Mouse (Mus musculus): ENCODE results near the gene Cct7. TPM values are rescaled to one million over a fixed set of nuclear protein-coding genes. Genes with fewer than 3 reads are reported as not detected.
"Not testable (repeated sequence)": the region's sequence is repeated elsewhere in the genome, so short reads cannot be mapped to it uniquely, and the experiment has no call there.

Cct7 gene
- 100 to 1,000 TPM; 194 to 199 TPM for total RNA-seq (2021)
- long read RNA-seq, experiment 1, transcript Cct7-201 (12 exons, 2,441 nt): major isoform, 446 of 477 reads
- long read RNA-seq, experiment 1, partial matches to known transcripts: 16 of 477 reads
- long read RNA-seq, experiment 1, other reads (novel, unspliced or antisense): 15 of 477 reads
- long read RNA-seq, experiment 2, transcript Cct7-201 (12 exons, 2,441 nt): major isoform, 451 of 484 reads
- long read RNA-seq, experiment 2, partial matches to known transcripts: 20 of 484 reads
- long read RNA-seq, experiment 2, other reads (novel, unspliced or antisense): 13 of 484 reads

GRCm38 (mm10) chr6:85450697-85451663 lies at the start of gene Cct7:
Gene Cct7, plus strand, starts transcription at chr6:85451514.
- DNase-seq (ENCODE audit: low spot score in 2 of 2): peak; percentile 97 to 100

DNA sequence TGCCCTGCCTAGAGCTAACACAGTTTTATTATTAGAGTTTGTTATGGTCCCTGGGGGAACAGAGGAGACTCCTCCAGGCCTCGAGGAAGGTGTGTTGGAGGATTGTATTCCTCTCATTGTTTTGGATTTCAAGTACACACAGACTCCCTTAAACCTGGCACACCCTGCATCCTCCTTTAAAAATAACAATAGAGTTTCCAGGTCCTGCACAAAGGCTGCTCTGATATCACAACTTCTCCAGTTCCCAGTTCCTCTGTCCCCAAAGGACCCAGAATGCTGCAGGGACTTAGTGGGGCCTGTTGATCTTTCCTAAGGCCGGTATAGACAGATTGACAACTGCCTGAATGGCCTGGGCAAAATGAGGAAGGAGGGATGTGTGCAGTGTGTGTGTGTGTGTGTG lies 48.7 kb upstream of the Cct7 start:
- DNase-seq (ENCODE audit: low spot score in 2 of 2): no peak

DNA sequence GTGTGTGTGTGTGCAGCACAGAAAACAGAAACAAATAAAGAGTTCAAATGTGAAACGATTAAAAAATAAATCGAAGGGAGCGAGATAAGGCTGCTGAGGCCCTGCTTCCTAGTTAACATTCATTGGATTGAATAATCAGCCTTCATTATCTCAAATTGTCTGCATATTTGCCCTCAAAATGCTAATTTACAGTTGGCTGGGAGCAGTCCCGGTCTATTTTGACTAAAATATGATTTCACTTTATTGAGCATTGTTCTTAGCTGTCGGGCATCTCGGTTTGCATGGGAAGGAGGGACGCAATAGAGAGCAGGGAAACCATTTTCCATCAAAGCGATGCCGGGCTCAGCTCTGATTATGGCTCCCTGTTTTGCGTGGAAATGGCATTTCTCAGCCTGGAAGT lies 48.3 kb upstream of the Cct7 start:
- no peak for DNase-seq (ENCODE audit: low spot score in 2 of 2)

GRCm38 (mm10) chr6:85409003-85409402 lies 42.3 kb upstream of the Cct7 start:
- DNase-seq (ENCODE audit: low spot score in 2 of 2): no peak

DNA sequence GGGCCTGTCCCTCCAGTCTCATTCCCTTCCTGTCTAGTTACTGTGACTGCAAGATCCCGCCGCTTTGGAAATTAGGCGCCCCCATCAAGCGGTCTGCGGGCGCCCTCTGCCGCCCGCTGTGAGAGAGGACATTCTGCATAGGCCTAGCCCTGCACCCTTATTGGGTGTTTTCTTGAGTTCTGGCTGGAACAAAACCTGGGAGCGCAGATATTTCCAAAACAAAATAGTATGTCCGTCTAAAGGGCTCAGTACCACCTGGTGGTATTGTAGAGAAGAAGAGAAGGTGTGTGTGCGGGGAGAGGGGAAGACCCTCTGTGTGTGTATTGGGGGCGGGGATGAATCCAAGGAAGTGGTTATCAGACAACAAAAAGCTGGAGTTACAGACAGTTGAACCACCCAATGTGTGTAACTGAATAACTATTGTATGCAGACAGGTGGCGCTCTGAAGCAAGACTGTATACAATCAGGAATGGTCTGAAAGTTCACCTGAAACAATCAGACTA lies 40.5 kb upstream of the Cct7 start:
- DNase-seq (ENCODE audit: low spot score in 2 of 2): peak; percentile 29 to 59

- no peak for DNase-seq (ENCODE audit: low spot score in 2 of 2)
Measured at GRCm38 (mm10) chr6:85415829-85416228, 35.5 kb upstream of the Cct7 start.

DNA sequence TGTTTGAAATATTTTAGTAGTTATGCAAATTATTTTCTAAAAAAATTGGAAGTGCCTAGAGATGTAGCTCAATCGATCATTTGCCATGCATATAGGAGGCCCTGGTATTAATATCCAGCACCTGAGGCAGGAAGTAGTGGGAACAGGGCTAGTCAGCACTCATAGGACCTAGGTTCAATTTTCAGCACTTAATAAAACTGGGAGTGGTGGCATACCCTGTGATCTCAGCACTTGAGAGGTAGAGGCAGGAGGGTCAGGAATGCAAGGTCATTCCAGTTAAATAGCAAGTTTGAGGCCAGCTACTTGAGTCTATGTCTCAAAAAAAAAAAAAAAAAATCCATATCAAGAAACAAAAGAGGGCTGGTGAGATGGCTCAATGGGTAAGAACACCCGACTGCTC lies 32.2 kb upstream of the Cct7 start:
- DNase-seq (ENCODE audit: low spot score in 2 of 2): no peak

DNA sequence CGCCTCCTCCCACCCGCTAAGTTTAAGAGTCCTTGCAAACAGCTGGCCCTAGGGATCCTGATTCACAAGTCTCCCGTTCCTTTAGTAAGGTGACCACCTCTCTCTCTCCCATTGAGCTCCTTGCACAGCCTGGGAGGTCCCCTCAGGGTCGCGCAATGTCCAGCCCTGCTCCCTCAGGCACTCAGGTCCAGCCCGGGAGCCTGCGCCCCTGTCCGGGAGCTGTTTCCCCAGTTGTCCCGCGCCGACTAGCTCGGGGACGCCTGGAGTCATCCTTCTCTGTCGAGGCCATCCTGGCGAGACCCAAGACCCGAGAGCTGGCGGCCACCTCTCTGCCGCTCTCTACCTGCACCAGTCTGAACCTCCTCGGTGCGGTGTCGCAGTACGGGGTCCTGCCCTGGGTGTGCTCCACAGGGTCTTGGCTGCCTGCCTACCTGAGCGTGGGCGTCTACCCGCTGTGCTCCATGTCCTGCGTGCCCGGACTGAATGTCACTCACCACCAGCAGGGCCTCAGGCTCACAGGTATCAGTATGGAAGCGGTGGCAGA lies 27.4 kb upstream of the Cct7 start, which contains the start of gene Noto:
TSS of gene Noto (plus strand) at position 51 of the 544 bp plus-strand sequence.
- no peak for DNase-seq (ENCODE audit: low spot score in 2 of 2)

DNA sequence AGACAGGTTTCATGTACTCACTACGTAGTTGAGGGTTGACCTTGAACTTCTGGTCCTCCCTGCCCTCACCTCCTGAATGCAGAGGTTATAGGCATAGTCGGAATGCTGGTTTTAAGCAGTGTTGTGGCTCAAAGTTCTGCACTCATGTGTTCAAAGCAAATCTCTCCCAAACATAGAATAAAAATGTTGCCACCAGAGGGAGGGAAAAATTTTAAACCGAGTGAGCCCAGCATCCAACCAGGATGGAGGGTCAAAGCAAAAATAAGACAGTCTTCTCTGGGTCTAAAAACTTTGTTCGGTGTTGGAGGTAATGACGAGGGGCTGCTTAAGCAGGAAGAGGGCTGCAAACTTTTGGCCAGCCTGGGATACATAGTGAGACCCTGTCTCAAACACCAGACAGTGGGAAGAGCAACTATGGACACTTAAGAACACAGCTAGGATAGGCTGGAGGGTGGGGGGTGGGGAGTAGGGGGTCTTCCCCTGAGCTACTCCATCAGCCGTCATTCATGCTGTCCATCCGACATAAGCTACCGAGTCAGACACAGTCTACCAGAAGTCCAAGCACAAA lies 20.0 kb upstream of the Cct7 start:
- no peak for DNase-seq (ENCODE audit: low spot score in 2 of 2)

DNA sequence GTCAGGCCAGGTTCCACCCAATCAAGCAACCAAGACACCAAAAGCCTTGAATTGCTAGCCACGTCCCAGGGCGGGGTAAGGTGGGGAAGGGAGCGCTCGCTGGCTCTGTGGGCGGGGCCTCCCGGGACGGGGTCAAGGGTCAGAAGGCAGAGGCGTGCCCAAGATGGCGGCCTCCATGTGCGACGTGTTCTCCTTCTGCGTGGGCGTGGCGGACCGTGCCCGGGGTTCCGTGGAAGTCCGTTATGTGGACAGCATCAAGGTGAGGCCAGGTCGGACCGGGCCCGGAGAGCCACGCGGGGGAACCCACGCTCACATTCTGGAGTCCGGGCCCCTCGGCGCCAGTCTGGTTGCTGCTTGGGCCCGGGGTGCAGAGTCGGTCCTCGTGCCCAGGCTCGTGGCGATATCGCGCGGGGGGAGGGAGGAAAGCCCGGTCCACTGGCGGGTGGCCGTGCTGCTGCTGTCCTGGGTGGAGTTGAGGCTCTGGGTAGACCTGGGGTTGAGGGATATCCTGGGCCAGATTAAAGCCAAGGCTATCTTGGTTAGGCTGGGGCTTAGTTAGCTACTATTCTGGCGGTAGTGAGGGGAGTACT lies 19.4 kb upstream of the Cct7 start, which contains the start of gene Smyd5:
TSS of gene Smyd5 (plus strand) at position 148 of the 590 bp plus-strand sequence.
- DNase-seq (ENCODE audit: low spot score in 2 of 2): peak; percentile 76 to 87

- no peak for DNase-seq (ENCODE audit: low spot score in 2 of 2)
Measured at GRCm38 (mm10) chr6:85433865-85434264, 17.4 kb upstream of the Cct7 start.

- no peak for DNase-seq (ENCODE audit: low spot score in 2 of 2)
Measured at GRCm38 (mm10) chr6:85436204-85436603, 15.1 kb upstream of the Cct7 start.

DNA sequence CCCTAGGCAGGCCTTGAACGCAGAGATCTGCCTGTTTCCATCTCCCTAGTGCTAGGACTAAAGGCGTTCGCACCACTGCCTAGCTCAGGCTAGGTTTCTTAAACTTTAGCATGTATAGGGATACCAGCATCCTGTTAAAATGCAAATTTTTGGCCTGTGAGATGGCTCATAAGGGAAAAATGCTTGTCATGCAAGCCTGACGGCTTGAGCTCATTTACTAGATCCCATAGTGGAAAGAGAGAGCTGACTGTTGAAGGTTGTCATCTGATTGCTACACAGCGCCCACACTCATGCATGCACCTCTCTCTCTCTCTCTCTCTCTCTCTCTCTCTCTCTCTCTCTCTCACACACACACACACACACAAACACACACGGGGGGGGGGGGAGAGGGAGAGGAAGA lies 14.7 kb upstream of the Cct7 start:
- no peak for DNase-seq (ENCODE audit: low spot score in 2 of 2)

DNA sequence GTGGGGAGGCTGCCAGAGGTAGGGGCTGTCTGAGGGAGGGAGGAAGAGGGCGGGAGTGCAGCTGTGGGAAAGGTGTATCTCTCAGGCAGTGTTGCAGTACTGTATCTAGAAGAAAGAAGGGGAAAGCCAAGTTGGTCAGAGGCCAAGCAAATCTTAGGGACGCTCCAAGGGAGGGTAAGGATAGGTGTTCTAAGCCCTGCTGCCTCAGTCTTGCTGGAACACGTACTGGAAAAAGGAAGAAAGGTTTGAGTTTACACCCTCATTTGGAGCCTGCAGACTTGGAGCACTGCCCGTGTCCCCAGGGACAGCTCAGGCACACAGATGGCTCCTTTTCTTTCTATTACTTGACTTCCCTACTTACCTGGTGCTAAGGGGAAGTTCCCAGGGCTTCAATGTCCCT lies 10.2 kb upstream of the Cct7 start:
- no peak for DNase-seq (ENCODE audit: low spot score in 2 of 2)

DNA sequence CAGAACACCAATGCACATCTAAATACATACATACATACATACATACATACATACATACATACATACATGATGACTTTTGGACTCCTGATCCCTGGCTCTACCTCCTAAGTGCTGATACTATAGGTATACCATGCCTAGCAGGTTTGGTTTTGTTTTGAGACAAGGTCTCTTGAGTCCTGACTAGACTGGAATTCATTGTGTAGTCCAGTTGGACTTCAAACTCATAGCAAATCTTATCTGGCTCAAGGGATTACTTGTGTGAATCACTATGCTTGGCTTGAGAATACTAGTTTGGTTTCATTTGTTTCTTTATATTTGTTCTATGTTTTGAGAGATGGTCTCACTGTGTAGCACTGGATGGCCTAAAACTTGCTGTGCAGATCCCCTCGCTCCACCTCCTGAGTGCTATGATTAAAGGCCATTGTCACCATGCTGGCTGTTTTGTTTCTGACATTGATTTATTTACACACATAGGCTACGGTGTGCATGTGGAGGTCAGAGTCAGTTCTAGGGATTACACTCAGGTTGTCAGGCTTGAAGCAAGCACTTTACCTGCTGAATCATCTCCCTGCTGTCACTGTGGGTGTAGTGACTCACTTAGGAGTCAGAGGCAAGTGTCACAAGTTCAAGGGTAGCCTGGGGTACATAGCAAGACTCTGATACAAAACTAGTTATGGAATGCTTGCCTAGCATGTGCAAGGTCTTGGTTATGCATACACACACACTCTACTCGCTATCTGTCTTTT lies 7.7 kb upstream of the Cct7 start:
- DNase-seq (ENCODE audit: low spot score in 2 of 2): no peak

- no peak for DNase-seq (ENCODE audit: low spot score in 2 of 2)
Measured at GRCm38 (mm10) chr6:85444266-85444965, 6.9 kb upstream of the Cct7 start.

GRCm38 (mm10) chr6:85445286-85445685 lies 6.0 kb upstream of the Cct7 start:
- no peak for DNase-seq (ENCODE audit: low spot score in 2 of 2)

- DNase-seq (ENCODE audit: low spot score in 2 of 2): no peak
Measured at GRCm38 (mm10) chr6:85447351-85447750, 4.0 kb upstream of the Cct7 start.

DNA sequence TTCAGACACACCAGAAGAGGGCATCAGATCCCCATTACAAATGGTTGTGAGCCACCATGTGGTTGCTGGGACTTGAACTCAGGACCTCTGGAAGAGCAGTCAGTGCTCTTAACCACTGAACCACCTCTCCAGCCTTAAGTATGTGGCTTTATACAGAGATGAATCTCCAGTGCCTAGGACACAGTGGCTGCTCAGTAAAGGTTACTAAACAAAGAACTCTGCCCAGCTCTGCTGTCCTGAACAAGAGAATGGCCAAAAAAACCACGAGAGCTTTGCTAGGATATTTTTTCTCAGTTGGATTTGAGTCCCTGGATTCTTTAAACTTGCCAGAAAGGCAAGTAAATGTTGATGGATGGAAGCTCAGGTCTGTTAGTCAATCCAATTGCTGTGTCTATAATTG lies 1.2 kb upstream of the Cct7 start:
- DNase-seq (ENCODE audit: low spot score in 2 of 2): not testable (repeated sequence)

Data from gastrocnemius, postnatal 4 days (tissue).